Mouse (Mus musculus) lung, postnatal 0 days (tissue): ENCODE data around the gene Atpaf1.

Source experiments
- CTCF ChIP-seq: IDR thresholded peaks from 2 replicates; pipeline ENCODE4 v1.5.1; 2016; ENCODE audit warnings: antibody characterized with exemption, mild to moderate bottlenecking
- EP300 ChIP-seq: IDR thresholded peaks from 2 replicates; pipeline ENCODE4 v1.6.1; 2016; ENCODE audit warnings: antibody characterized with exemption, mild to moderate bottlenecking, control low read depth

- no peak for TF ChIP-seq CTCF
- TF ChIP-seq EP300: no peak
Observed at GRCm38 (mm10) chr4:115780918-115781317, 3.7 kb upstream of the Atpaf1 start, which contains the start of gene Tex38.
